Mouse (Mus musculus) heart, embryonic 16.5 days (tissue): ENCODE results near the gene Srbd1. TPM values are rescaled to one million over a fixed set of nuclear protein-coding genes. Genes with fewer than 3 reads are reported as not detected.

ENCODE experiments used
- ATAC-seq: fragments of 200-750 bp; cut with Nextera tagmentation; replicated peaks from 2 replicates; pipeline ENCODE4 v1.8.0; 2017; ENCODE audit warnings: moderate number of reproducible peaks; ENCODE audit not compliant: insufficient read depth, low FRiP score; ENCODE audit errors: extremely low read depth
- H3K27ac ChIP-seq: fragments of 300-500 bp; sonication (generic); 2 replicates; pipeline ENCODE4 v1.5.1; 2014; ENCODE audit warnings: mild to moderate bottlenecking, low read length, control low read depth, moderate library complexity
- H3K27me3 ChIP-seq: fragments of 300-500 bp; sonication (generic); 2 replicates; pipeline ENCODE4 v1.6.1; 2014; ENCODE audit warnings: low read length, mixed read lengths; ENCODE audit not compliant: control insufficient read depth, insufficient read depth
- H3K36me3 ChIP-seq: fragments of 300-500 bp; sonication (generic); 2 replicates; pipeline ENCODE4 v1.6.1; 2014; ENCODE audit not compliant: control insufficient read depth, insufficient read depth
- H3K4me1 ChIP-seq: fragments of 300-500 bp; sonication (generic); 2 replicates; pipeline ENCODE4 v1.6.1; 2014; ENCODE audit warnings: low read length, mixed read lengths; ENCODE audit not compliant: control insufficient read depth, insufficient read depth
- H3K4me2 ChIP-seq: fragments of 300-500 bp; sonication (generic); 2 replicates; pipeline ENCODE4 v1.6.1; 2014; ENCODE audit warnings: low read depth, mild to moderate bottlenecking, control low read depth, low read length
- H3K4me3 ChIP-seq: fragments of 300-500 bp; sonication (generic); 2 replicates; pipeline ENCODE4 v1.5.1; 2014; ENCODE audit warnings: mild to moderate bottlenecking, control low read depth, low read length
- H3K9ac ChIP-seq: fragments of 300-500 bp; sonication (generic); 2 replicates; pipeline ENCODE4 v1.6.1; 2014; ENCODE audit warnings: low read length, control low read depth
- H3K9me3 ChIP-seq: fragments of 300-500 bp; sonication (generic); replicated peaks from 2 replicates; pipeline ENCODE4 v1.6.1; 2016; ENCODE audit warnings: low read length; ENCODE audit not compliant: control insufficient read depth
- WGBS: fragments of 180-500 bp; shearing (Covaris S2); extraction: QIAGEN DNeasy Blood & Tissue Kit; methylation state at CpG from one replicate; pipeline ENCODE4 v1.1.7; 2014; 5-methylcytosine and 5-hydroxymethylcytosine counted together
- polyA plus RNA-seq: library from polyadenylated mRNA; unstranded; fragments of >200 nt; fragmentation: Nextera tagmentation; extraction: Ambion mirVana; gene quantifications from 2 replicates; pipeline ENCODE4 v1.2.1, GENCODE M21; 2015

The Srbd1 gene
- polyA plus RNA-seq, 1 experiment from 2014 or later, result 11.5 TPM

GRCm38 (mm10) chr17:86123146-86123545, 21.8 kb downstream of the Srbd1 start:
- no peak overlapping the region for H3K4me3 ChIP-seq
- H3K4me2 ChIP-seq, result no peak overlapping the region
- no peak overlapping the region for H3K27ac ChIP-seq
- no peak overlapping the region for H3K9ac ChIP-seq
- peaks cover 18% of the 10 kb centered on the region for H3K36me3 ChIP-seq
- no peaks in the 10 kb centered on the region for H3K27me3 ChIP-seq
- no peak for ATAC-seq
- 73% methylated on average over 3 of the region's 3 CpGs for WGBS
- H3K9me3 ChIP-seq, result no peaks in the 10 kb centered on the region
- no peaks in the 10 kb centered on the region for H3K4me1 ChIP-seq

DNA sequence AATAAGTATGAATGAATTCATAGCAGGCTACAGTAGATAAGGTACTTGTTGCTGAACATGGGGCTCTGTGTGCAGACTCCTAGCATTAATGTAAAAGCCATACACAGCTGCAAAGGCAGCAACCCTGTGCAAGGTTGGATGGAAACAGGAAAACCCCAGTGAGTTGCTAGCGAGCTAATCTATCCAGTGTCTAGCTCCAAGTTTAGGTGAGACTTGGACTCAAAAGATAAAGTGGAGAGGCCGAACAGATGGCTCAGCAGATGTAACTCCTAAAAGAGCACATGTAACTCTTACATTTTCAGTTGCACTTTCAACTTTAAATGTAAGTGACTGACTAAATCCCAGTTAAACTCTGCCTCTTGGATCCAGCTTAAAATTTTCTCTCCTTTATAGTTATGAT, 48.1 kb downstream of the Srbd1 start:
- WGBS, result 67% methylated on average over 2 of the region's 2 CpGs
- Histone ChIP-seq H3K36me3 (peaks cover 11% of the 10 kb centered on the region), H3K4me1 (no peaks in the 10 kb centered on the region), H3K27me3 (no peaks in the 10 kb centered on the region), H3K27ac (no peak overlapping the region), H3K4me2 (no peak overlapping the region), H3K9ac (no peak overlapping the region), H3K9me3 (no peaks in the 10 kb centered on the region), H3K4me3 (no peak overlapping the region)
- ATAC-seq, result no peak

DNA sequence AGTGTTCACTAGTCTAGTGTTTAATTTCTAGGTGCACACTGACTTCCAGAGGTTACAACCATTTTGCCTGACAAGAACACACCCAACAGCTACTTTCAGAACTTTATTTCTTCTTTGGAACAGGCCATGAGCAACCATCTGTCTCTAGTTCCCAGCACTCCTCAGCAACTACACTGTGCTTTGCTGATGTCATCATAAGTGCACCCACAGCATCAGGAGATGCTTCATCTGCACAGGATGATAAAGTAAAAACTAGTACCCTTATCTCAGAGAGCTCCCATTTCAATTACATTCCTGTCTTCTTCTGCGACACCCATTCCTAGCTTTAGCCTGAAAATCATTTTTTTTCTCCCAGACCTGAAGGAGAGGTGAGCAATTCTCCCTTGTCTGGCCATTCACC, 51.9 kb downstream of the Srbd1 start:
- Histone ChIP-seq H3K4me3 (no peak overlapping the region), H3K9me3 (no peaks in the 10 kb centered on the region), H3K36me3 (peaks cover 9% of the 10 kb centered on the region), H3K27me3 (no peaks in the 10 kb centered on the region), H3K4me1 (no peaks in the 10 kb centered on the region), H3K4me2 (no peak overlapping the region), H3K27ac (no peak overlapping the region), H3K9ac (no peak overlapping the region)
- 88% methylated on average over 1 of the region's 1 CpGs for WGBS
- ATAC-seq, result no peak

DNA sequence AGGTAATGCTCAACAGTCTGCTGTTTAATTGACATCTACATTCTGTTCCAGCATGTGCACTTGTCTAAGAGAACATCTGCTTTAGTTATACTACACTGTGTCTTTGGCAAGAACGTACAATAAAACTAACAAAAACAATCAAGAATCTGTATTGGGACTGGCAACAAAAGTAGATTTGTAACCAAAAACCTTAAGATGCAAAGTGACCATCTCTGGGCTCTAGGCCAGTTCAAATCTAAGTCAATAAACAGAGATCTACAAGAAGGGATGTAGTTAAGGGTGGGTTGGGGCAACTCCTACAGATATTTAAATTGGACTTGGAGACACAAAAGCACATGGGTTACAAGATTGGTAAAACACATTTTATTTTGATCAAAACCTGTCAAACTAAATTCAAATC, 53.3 kb downstream of the Srbd1 start:
- Histone ChIP-seq H3K9me3 (no peaks in the 10 kb centered on the region), H3K27me3 (no peaks in the 10 kb centered on the region), H3K4me2 (no peak overlapping the region), H3K4me3 (no peak overlapping the region), H3K27ac (no peak overlapping the region), H3K4me1 (no peaks in the 10 kb centered on the region), H3K36me3 (peaks cover 5% of the 10 kb centered on the region), H3K9ac (no peak overlapping the region)
- no peak for ATAC-seq
- 91% methylated on average over 1 of the region's 1 CpGs for WGBS

DNA sequence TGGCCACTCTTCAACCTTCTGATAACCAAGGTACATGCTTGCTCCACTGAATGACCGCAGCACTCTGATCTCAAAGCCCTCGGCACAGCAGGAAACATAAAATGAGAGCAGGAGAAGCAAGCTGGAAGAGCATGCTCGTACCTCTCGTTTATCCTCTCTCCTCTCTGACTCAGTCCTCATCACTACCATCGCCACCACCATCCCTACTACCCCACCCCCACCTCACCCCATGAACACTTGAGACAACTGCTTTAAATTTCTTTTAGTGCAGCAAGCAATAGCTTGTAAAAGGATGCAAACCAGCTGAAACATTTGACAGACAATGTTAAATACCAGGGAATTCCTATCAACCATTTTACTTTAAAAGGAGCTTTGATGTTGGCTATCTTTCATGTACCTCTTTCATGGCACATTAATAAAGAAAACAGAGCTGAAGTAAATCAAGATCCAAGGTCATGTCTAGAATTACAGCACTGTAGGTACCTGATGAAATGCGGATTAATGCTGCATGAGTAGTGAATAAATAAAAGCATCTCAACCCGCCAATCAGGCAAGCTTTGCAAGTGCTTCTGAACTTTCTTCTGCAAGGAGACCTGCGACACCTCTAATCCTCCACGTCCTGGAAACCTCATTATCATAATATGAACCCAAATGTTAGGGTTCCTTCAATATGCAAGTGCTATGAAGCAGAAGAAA, 54.9 kb downstream of the Srbd1 start:
- ATAC-seq, result no peak

DNA sequence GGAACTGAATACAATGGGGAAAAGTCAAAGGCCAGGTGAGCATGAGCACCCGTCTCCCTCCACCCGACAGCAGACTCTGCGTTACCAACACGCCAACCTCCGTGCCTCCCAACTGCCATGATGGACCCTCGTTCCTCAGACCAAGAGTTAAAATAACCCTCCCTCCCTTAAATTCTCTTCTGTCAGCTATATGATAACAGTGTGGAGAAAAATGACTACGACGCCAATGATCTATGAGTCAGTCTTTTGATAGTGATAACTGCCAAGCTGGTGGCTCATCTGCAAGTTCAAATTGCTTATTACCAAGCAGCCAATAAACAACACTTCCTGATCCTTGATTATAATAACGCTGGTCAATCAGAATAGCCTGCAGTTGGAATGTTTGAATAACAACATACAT, 57.1 kb downstream of the Srbd1 start:
- Histone ChIP-seq H3K4me2 (no peak overlapping the region), H3K27me3 (no peaks in the 10 kb centered on the region), H3K27ac (no peak overlapping the region), H3K4me3 (no peak overlapping the region), H3K9me3 (no peaks in the 10 kb centered on the region), H3K4me1 (no peaks in the 10 kb centered on the region), H3K9ac (no peak overlapping the region), H3K36me3 (no peaks in the 10 kb centered on the region)
- WGBS, result 81% methylated on average over 9 of the region's 9 CpGs
- no peak for ATAC-seq

More for the DNA sequence above, 54.9 kb downstream of the Srbd1 start:
- H3K4me1 ChIP-seq, result no peaks in the 10 kb centered on the region
- H3K27ac ChIP-seq, result no peak overlapping the region
- H3K4me2 ChIP-seq, result no peak overlapping the region
- H3K9ac ChIP-seq, result no peak overlapping the region
- H3K27me3 ChIP-seq, result no peaks in the 10 kb centered on the region
- H3K9me3 ChIP-seq, result no peaks in the 10 kb centered on the region
- no peaks in the 10 kb centered on the region; the same call in 1 of the 2 replicates for H3K36me3 ChIP-seq
- WGBS, result 64% methylated on average over 9 of the region's 9 CpGs
- no peak overlapping the region for H3K4me3 ChIP-seq

- H3K9me3 ChIP-seq, result no peaks in the 10 kb centered on the region
- WGBS, result 64% methylated on average over 4 of the region's 4 CpGs
- H3K36me3 ChIP-seq, result no peaks in the 10 kb centered on the region
- no peak overlapping the region for H3K27ac ChIP-seq
- no peak overlapping the region for H3K4me2 ChIP-seq
- H3K9ac ChIP-seq, result no peak overlapping the region
- no peak overlapping the region for H3K4me3 ChIP-seq
- H3K4me1 ChIP-seq, result no peaks in the 10 kb centered on the region
- no peak for ATAC-seq
- no peaks in the 10 kb centered on the region for H3K27me3 ChIP-seq
Observed at GRCm38 (mm10) chr17:86086191-86086590, 58.8 kb downstream of the Srbd1 start.

DNA sequence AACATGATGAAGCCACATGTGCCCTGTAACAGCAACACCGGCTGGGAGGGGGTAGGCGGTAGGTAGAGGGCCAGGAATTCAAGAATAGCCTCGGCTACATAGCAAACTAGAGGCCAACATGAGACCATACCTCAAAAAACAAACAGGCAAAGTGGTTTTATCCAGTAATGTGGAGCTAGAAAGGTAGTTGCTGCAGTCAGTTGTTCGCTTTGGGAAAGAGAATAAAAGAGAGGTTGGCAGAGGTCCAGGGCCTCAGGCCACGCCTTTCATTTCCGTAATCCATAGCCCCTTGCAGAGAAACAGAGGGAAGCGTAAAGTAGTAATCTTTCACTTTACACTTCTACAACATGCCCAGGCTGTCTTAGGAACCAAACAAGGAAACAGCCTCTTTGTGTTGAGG, 61.8 kb downstream of the Srbd1 start:
- 72% methylated on average over 7 of the region's 7 CpGs for WGBS
- ATAC-seq, result no peak
- H3K4me1 ChIP-seq, result no peaks in the 10 kb centered on the region

GRCm38 (mm10) chr17:86078060-86078459, 66.9 kb downstream of the Srbd1 start:
- ATAC-seq, result no peak
- H3K9me3 ChIP-seq, result no peaks in the 10 kb centered on the region
- H3K4me2 ChIP-seq, result no peak overlapping the region
- no peaks in the 10 kb centered on the region for H3K27me3 ChIP-seq
- no peak overlapping the region for H3K9ac ChIP-seq
- no peaks in the 10 kb centered on the region; the same call in 1 of the 2 replicates for H3K36me3 ChIP-seq
- H3K4me1 ChIP-seq, result no peaks in the 10 kb centered on the region
- H3K4me3 ChIP-seq, result no peak overlapping the region
- H3K27ac ChIP-seq, result no peak overlapping the region
- 77% methylated on average over 11 of the region's 11 CpGs for WGBS

More for the DNA sequence above, 61.8 kb downstream of the Srbd1 start:
- H3K4me3 ChIP-seq, result no peak overlapping the region
- H3K27me3 ChIP-seq, result no peaks in the 10 kb centered on the region
- H3K9me3 ChIP-seq, result no peaks in the 10 kb centered on the region
- no peak overlapping the region for H3K9ac ChIP-seq
- H3K4me2 ChIP-seq, result no peak overlapping the region
- no peak overlapping the region for H3K27ac ChIP-seq
- no peaks in the 10 kb centered on the region; the same call in 1 of the 2 replicates for H3K36me3 ChIP-seq
